Mouse (Mus musculus) E14TG2a.4 (cell line): ENCODE data around the gene Plin2.
"Not testable (repeated sequence)": the region's sequence is repeated elsewhere in the genome, so short reads cannot be mapped to it uniquely, and the experiment has no call there.

Experiments used
- CTCF ChIP-seq: conservative IDR thresholded peaks from 2 replicates; pipeline ENCODE4 v1.5.1; 2014; ENCODE audit warnings: low read length
- NANOG ChIP-seq: IDR thresholded peaks from 2 replicates; pipeline ENCODE4 v1.6.1; 2014; ENCODE audit warnings: borderline replicate concordance, low read length, mixed read lengths
- POU5F1 ChIP-seq: IDR thresholded peaks from 2 replicates; pipeline ENCODE4 v1.6.1; 2014; ENCODE audit warnings: low read length, borderline replicate concordance

DNA sequence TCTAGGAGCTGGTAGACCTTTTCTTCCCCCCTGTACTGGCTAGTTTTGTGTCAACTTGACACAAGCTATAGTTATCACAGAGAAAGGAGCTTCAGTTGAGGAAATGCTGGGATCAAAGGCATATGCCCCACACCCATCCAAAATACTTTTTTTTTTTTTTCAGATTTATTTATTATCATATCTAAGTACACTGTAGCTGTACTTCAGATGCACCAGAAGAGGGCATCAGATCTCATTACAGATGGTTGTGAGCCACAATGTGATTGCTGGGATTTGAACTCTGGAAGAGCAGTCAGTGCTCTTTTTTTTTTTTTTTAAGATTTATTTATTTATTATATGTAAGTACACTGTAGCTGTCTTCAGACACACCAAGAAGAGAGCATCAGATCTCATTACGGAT, 47.3 kb downstream of the Plin2 start:
- TF ChIP-seq CTCF: 0 out of 2 replicates have a peak, but pooled peaks have one; percentile 9
- not testable (repeated sequence) for TF ChIP-seq NANOG, POU5F1
